Mouse (Mus musculus) small intestine, adult 2 months (tissue): ENCODE measurements around the gene Mrpl19. TPM values are rescaled to one million over a fixed set of nuclear protein-coding genes. Genes with fewer than 3 reads are reported as not detected.

Source experiments
- H3K27ac ChIP-seq: fragments of 200-500 bp; 2 replicates; pipeline ENCODE4 v1.5.1; 2012; ENCODE audit warnings: low read depth, low read length, control low read depth, inconsistent platforms; ENCODE audit not compliant: insufficient read depth
- H3K27me3 ChIP-seq: fragments of 200-500 bp; 2 replicates; pipeline ENCODE4 v1.6.1; 2012; ENCODE audit warnings: mild to moderate bottlenecking, moderate library complexity, low read length, inconsistent platforms; ENCODE audit not compliant: control insufficient read depth, insufficient read depth
- H3K36me3 ChIP-seq: fragments of 200-500 bp; 2 replicates; pipeline ENCODE4 v1.6.1; 2012; ENCODE audit warnings: mild to moderate bottlenecking, low read length, control low read depth, inconsistent platforms; ENCODE audit not compliant: control insufficient read depth, insufficient read depth
- H3K4me1 ChIP-seq: fragments of 200-500 bp; 2 replicates; pipeline ENCODE4 v1.6.1; 2012; ENCODE audit warnings: low read length, inconsistent platforms, mixed read lengths; ENCODE audit not compliant: control insufficient read depth, insufficient read depth, insufficient read length
- H3K4me3 ChIP-seq: fragments of 200-500 bp; 2 replicates; pipeline ENCODE4 v1.5.1; 2012; ENCODE audit warnings: low read depth, mild to moderate bottlenecking, control low read depth, inconsistent platforms, low read length, moderate library complexity
- CTCF ChIP-seq: fragments of 200-500 bp; IDR thresholded peaks from 2 replicates; pipeline ENCODE4 v1.5.1; 2012; ENCODE audit warnings: low read depth, mild to moderate bottlenecking, control low read depth, inconsistent platforms, low read length, moderate library complexity, mixed read lengths; ENCODE audit not compliant: insufficient replicate concordance, insufficient read length; ENCODE audit errors: extremely low read depth
- POLR2A ChIP-seq: fragments of 200-500 bp; IDR thresholded peaks from 2 replicates; pipeline ENCODE4 v1.6.1; 2012; ENCODE audit warnings: low read depth, mild to moderate bottlenecking, control low read depth, inconsistent platforms, low read length, moderate library complexity
- WGBS: fragments of 180-500 bp; shearing (Covaris S2); methylation state at CpG from one replicate; pipeline ENCODE4 v1.1.7; 2018; 5-methylcytosine and 5-hydroxymethylcytosine counted together
- polyA plus RNA-seq: library from polyadenylated mRNA; depleted of rRNA; stranded (reverse); fragments of >200 nt; gene quantifications from 2 replicates; pipeline ENCODE4 v1.2.3, GENCODE M21; 2012; rRNA removed

Mrpl19 gene
- 1.3 and 1.5 TPM in 2 replicates for polyA plus RNA-seq

DNA sequence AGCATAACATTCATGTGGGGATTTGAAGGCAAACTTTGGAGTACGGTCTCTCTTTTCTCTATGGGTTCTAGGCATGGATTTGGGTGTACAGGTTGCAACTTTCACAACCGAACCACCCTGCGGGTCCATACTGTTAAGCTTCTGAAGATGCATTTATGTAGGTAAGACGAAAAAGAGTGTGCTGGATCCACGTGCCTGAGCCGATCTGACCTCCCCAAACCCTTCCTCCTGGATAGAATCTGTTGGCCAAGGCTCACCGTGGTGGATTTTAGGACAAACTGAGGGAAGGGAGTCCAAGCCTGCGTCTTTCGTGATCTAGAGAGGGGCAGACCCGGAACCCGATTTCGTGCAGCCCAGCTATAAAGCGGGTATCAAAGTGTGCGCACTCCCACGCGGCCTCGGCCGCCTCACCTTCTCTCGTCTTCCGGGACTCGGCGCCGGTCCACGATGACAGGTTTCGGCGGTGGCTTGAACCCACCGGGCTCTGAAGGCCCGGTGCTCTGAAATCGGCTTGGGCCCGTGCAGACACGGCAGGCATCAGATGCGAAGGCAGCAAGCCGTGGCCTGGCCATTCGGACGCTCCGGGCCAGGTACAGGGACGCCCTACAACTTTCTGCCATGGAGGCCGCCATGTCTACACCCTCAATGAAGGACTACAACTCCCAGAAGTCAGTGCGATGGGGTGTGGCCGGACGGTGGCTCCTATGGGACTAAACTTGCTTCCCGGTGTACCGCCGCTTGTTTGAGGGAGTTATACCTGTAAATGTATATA, at the start of gene Mrpl19:
Gene Mrpl19, minus strand, starts transcription at position 663 of the 772 bp plus-strand sequence.
- TF ChIP-seq CTCF (no peak), POLR2A (no peak; the same call in 1 of the 2 replicates)
- peaks cover 21% of the 10 kb centered on the region for H3K36me3 ChIP-seq
- H3K4me3 ChIP-seq, result peak within 1 kb of the TSS; percentile 86
- peaks cover 2% of the 10 kb centered on the region; the same call in 1 of the 2 replicates for H3K4me1 ChIP-seq
- WGBS, result under 1% methylated on average over 44 of the region's 44 CpGs
- no peak within 1 kb of the TSS for H3K27ac ChIP-seq
- H3K27me3 ChIP-seq, result no peaks in the 10 kb centered on the region

DNA sequence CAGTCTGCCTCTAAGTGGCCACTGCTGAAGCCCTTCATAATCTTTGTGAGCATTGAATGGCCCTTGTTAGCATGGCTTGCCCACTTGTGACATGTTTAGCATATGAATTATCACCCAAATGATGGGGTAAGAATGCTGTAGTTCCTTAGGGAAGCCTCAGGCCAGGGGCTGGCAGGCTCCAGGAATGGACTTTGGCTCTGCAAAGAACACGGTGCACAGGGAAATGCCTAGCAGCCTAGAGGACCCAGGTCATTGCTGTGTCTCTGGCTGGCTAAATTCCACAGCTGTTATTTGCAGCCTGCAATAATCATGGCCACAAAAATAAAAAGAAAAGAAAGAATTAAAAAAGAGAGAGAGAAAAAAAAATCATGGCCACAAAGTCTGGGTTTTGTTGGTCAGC, 46.6 kb upstream of the Mrpl19 start:
- Histone ChIP-seq H3K4me3 (no peak overlapping the region), H3K4me1 (no peaks in the 10 kb centered on the region), H3K36me3 (no peaks in the 10 kb centered on the region), H3K27me3 (no peaks in the 10 kb centered on the region), H3K27ac (no peak overlapping the region)
- 29% methylated on average over 1 of the region's 1 CpGs for WGBS
- TF ChIP-seq CTCF, result no peak
- no peak for TF ChIP-seq POLR2A

DNA sequence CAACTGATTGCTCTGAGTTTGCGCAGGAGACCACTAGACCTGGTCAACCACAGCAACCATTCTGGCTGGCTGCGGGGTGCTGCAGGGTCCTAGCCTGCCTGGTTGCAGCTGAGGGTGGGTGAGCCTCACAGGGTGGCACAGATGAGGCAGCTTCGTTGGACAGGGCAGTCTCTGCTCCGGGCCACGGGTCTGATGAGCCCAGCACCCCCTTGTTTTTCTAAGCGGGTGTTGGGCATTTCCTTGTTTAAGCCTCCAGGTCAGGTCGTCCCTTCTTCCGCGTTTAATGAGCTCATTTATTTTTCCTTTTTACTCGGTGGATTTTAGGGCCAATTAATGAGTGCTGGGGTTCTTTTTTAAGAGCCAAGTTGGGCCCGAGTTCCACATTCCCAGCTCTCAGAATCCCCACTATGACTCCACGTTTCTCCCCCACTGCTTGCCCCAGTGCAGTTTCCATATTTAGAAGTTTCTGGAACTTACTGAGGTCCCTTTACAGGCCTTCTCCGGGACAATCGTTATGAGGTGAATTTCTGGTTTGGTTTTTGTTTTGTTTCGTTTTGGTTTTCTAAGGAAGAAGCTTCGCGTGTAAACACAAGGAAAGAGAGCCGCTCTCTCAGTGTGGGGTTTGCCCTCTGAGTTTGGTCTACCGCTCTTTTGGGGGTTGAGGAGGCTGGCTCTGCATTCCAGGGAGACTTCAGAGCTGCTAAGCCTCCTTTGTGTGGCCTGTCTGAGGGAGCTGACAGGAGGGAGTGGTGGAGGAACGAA, 24.5 kb upstream of the Mrpl19 start:
- H3K4me1 ChIP-seq, result peaks cover 2% of the 10 kb centered on the region
- H3K4me3 ChIP-seq, result no peak overlapping the region
- peak overlapping the region; percentile 56 for H3K27ac ChIP-seq
- no peaks in the 10 kb centered on the region for H3K27me3 ChIP-seq
- H3K36me3 ChIP-seq, result no peaks in the 10 kb centered on the region
- WGBS, result 51% methylated on average over 20 of the region's 20 CpGs
- TF ChIP-seq POLR2A (no peak), CTCF (no peak)

DNA sequence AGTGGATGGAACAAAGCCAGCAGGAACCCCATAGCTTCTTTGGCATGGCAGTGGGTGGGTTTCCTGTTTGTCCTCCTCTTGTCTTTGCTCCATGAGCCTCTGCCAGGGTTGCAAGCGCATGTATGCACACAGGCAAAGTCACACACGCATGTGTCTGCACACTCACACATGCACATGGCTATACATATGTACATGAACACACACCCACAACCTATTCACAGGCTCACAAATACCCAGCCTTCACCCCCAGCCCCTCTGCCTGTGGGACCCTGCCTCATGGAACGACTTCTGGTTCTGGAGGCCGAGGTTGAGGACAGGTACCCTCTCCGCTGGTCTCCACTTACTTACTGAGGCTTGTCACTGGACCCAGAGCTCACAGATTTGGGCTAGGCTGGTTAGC, 22.6 kb upstream of the Mrpl19 start:
- no peak overlapping the region for H3K4me3 ChIP-seq
- no peak overlapping the region for H3K27ac ChIP-seq
- H3K27me3 ChIP-seq, result no peaks in the 10 kb centered on the region
- no peaks in the 10 kb centered on the region for H3K36me3 ChIP-seq
- no peak for TF ChIP-seq POLR2A
- TF ChIP-seq CTCF, result no peak
- peaks cover 2% of the 10 kb centered on the region for H3K4me1 ChIP-seq
- WGBS, result 87% methylated on average over 5 of the region's 5 CpGs

DNA sequence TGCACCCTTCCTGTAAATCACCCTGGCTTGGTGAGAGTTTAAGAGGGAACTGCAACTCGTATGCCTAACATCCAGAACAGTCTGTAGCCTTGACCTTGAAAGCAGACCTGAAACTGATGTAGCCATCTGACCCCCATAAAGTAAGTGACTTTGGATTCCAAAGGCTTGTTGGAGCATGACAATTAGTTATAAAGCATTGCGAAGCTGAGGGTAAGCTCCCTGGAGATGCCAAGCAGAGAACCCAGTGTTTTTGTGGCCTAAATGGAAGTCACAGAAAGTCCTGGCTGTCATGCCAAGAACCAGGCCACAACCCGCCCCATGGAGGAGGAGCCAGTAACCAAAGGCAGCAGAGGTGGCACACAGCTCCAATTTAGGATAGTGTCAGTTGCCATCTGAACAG, 21.8 kb upstream of the Mrpl19 start:
- WGBS, result 74% methylated on average over 3 of the region's 3 CpGs
- no peak overlapping the region for H3K27ac ChIP-seq
- H3K4me1 ChIP-seq, result peaks cover 2% of the 10 kb centered on the region
- no peaks in the 10 kb centered on the region for H3K36me3 ChIP-seq
- H3K27me3 ChIP-seq, result no peaks in the 10 kb centered on the region
- no peak overlapping the region for H3K4me3 ChIP-seq
- TF ChIP-seq POLR2A, result no peak
- no peak for TF ChIP-seq CTCF

DNA sequence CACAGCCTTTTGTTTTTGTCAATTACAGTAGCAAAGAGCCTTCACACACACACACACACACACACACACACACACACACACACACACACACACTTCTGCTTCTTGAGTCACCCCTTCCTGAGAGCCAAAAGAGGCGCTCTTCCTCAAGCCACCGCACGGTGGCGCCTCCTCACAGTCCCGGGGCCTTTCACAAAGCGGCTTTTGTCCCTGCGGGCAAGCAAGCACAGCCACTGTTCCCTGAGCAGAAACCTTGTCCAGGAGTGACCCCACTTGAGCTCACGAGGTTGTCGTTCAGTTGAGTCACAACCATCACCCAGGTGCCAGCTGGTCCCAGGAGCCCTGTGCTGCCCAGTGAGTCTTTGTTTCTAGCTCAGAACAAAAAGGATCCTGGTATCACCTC, 21.3 kb upstream of the Mrpl19 start:
- TF ChIP-seq CTCF, result peak; percentile 73
- no peak for TF ChIP-seq POLR2A

DNA sequence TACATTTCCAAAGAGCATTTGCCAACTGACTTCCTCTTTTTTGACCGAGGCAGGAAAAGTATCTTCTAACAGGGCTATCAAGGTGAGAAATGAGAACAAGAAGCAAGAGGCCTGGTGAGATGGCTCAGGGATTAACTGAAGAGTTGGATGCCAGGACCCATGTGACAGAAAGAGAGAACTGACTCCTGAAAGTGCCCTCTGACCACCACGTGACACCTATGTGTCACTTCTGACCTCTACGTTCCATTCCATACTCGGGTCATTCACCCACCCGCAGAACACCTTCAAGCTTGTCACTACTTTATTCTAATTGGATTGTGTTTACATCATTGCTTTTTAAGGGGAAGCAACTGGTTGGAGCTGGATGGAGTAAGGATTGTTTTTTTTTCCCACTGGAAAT, 20.8 kb upstream of the Mrpl19 start:
- H3K27ac ChIP-seq, result no peak overlapping the region
- 29% methylated on average over 5 of the region's 5 CpGs for WGBS
- H3K27me3 ChIP-seq, result no peaks in the 10 kb centered on the region

More for the DNA sequence above, 21.3 kb upstream of the Mrpl19 start:
- H3K4me1 ChIP-seq, result peaks cover 2% of the 10 kb centered on the region
- WGBS, result 1% methylated on average over 9 of the region's 9 CpGs
- no peak overlapping the region for H3K4me3 ChIP-seq
- no peaks in the 10 kb centered on the region for H3K36me3 ChIP-seq
- no peak overlapping the region for H3K27ac ChIP-seq
- H3K27me3 ChIP-seq, result no peaks in the 10 kb centered on the region

More for the DNA sequence above, 20.8 kb upstream of the Mrpl19 start:
- Histone ChIP-seq H3K4me3 (no peak overlapping the region), H3K36me3 (no peaks in the 10 kb centered on the region), H3K4me1 (peaks cover 2% of the 10 kb centered on the region)
- no peak for TF ChIP-seq CTCF
- TF ChIP-seq POLR2A, result no peak
